Mouse (Mus musculus) hindbrain, embryonic 15.5 days (tissue): Measurements from ENCODE around the gene Tdpoz4. TPM values are rescaled to one million over a fixed set of nuclear protein-coding genes. Genes with fewer than 3 reads are reported as not detected.
"Not testable (repeated sequence)": the region's sequence is repeated elsewhere in the genome, so short reads cannot be mapped to it uniquely, and the experiment has no call there.

Source experiments
- ATAC-seq: fragments of 200-750 bp; cut with Nextera tagmentation; 2 replicates; pipeline ENCODE4 v1.8.0; 2017; ENCODE audit warnings: low read depth, moderate number of reproducible peaks, moderate TSS enrichment; ENCODE audit not compliant: low FRiP score
- H3K27ac ChIP-seq: fragments of 300-500 bp; sonication (generic); replicated peaks from 2 replicates; pipeline ENCODE4 v1.5.1; 2015; ENCODE audit warnings: mild to moderate bottlenecking, inconsistent platforms
- H3K27me3 ChIP-seq: fragments of 300-500 bp; sonication (generic); 2 replicates; pipeline ENCODE4 v1.6.1; 2015; ENCODE audit warnings: control low read depth, inconsistent platforms
- H3K36me3 ChIP-seq: fragments of 300-500 bp; sonication (generic); 2 replicates; pipeline ENCODE4 v1.6.1; 2015; ENCODE audit warnings: control low read depth, inconsistent platforms
- H3K4me1 ChIP-seq: fragments of 300-500 bp; sonication (generic); replicated peaks from 2 replicates; pipeline ENCODE4 v1.6.1; 2015; ENCODE audit warnings: control low read depth, inconsistent platforms
- H3K4me2 ChIP-seq: fragments of 300-500 bp; sonication (generic); 2 replicates; pipeline ENCODE4 v1.6.1; 2015; ENCODE audit warnings: moderate library complexity, mild to moderate bottlenecking, inconsistent platforms
- H3K4me3 ChIP-seq: fragments of 300-500 bp; sonication (generic); 2 replicates; pipeline ENCODE4 v1.5.1; 2015; ENCODE audit warnings: mild to moderate bottlenecking, inconsistent platforms
- H3K9ac ChIP-seq: fragments of 300-500 bp; sonication (generic); 2 replicates; pipeline ENCODE4 v1.6.1; 2015; ENCODE audit warnings: inconsistent platforms
- H3K9me3 ChIP-seq: fragments of 300-500 bp; sonication (generic); 2 replicates; pipeline ENCODE4 v1.6.1; 2016; ENCODE audit warnings: control low read depth, inconsistent platforms
- WGBS: fragments of 180-500 bp; shearing (Covaris S2); methylation state at CpG from one replicate; pipeline ENCODE4 v1.1.7; 2015; 5-methylcytosine and 5-hydroxymethylcytosine counted together
- polyA plus RNA-seq: library from polyadenylated mRNA; unstranded; fragments of >200 nt; fragmentation: Nextera tagmentation; extraction: Ambion mirVana; gene quantifications from 2 replicates; pipeline ENCODE4 v1.2.1, GENCODE M21; 2015

Tdpoz4 gene
- polyA plus RNA-seq: not detected in 2 replicates

GRCm38 (mm10) chr3:93796098-93796497 lies at the start of gene Tdpoz4:
TSS of gene Tdpoz4 (plus strand) at chr3:93796398.
- not testable (repeated sequence) for H3K4me2 ChIP-seq, H3K9me3 ChIP-seq, H3K27me3 ChIP-seq, H3K9ac ChIP-seq, H3K36me3 ChIP-seq, ATAC-seq, H3K4me1 ChIP-seq, H3K27ac ChIP-seq, H3K4me3 ChIP-seq

- H3K4me2 ChIP-seq, H3K9ac ChIP-seq, H3K4me3 ChIP-seq, H3K4me1 ChIP-seq, H3K36me3 ChIP-seq, H3K27ac ChIP-seq, H3K27me3 ChIP-seq, H3K9me3 ChIP-seq, ATAC-seq: not testable (repeated sequence)
- 92% methylated on average over 18 of the region's 18 CpGs for WGBS
These were observed 42.2 kb upstream of the Tdpoz4 start for GRCm38 (mm10) chr3:93754022-93754421.

- not testable (repeated sequence) for H3K4me2 ChIP-seq, H3K4me3 ChIP-seq, ATAC-seq, H3K9ac ChIP-seq, H3K9me3 ChIP-seq, H3K36me3 ChIP-seq, H3K27me3 ChIP-seq, H3K4me1 ChIP-seq, H3K27ac ChIP-seq
- 90% methylated on average over 1 of the region's 1 CpGs for WGBS
These were observed 23.5 kb upstream of the Tdpoz4 start, which contains the start of gene Gm5773 for GRCm38 (mm10) chr3:93772700-93773099. TSS of gene Gm5773 (plus strand) at chr3:93773000.

DNA sequence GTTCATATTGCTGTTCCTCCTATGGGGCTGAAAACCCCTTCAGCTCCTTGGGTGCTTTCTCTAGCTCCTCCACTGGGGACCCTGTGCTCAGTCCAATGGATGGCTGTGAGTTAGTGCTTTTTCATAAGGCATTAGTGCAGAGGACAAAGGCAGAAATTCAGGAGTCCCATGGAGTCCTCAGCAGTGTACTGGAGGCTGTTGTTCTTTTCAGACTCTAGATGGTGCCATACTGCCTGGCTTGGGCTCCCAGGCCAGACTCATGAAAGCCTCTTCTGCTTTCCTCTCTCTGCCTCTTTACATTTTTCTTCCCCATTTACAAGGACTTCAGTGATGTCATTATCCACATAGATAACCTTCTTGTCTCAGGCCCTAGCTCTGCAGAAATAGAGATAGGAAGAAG lies 17.1 kb downstream of the Tdpoz4 start:
- not testable (repeated sequence) for H3K4me2 ChIP-seq, H3K27ac ChIP-seq, H3K36me3 ChIP-seq, H3K4me3 ChIP-seq, H3K9ac ChIP-seq, H3K4me1 ChIP-seq, H3K27me3 ChIP-seq, H3K9me3 ChIP-seq
- 0 out of 2 replicates have a peak, but pooled peaks have one; percentile 45 for ATAC-seq

DNA sequence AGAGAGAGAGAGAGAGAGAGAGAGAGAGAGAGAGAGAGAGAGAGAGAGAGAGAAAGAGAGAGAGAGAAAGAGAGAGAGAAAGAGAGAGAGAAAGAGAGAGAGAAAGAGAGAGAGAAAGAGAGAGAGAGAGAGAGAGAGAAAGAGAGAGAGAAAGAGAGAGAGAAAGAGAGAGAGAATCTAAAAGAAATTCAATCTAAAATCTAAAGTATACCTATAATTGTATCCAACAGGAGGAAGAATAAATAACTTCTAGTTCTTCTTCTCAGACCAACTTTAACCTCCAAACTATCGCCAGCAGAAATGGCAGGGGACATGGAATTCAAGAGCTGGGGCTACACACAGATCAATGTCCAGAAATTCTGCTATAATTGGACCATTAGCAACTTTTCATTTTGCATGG lies 29.5 kb downstream of the Tdpoz4 start, which contains the start of gene Tdpoz3:
Gene Tdpoz3, plus strand, starts transcription at position 301 of the 400 bp plus-strand sequence.
- H3K4me1 ChIP-seq, H3K4me3 ChIP-seq, H3K4me2 ChIP-seq, H3K27me3 ChIP-seq, H3K36me3 ChIP-seq, ATAC-seq, H3K9me3 ChIP-seq, H3K27ac ChIP-seq, H3K9ac ChIP-seq: not testable (repeated sequence)
- WGBS: 93% methylated on average over 1 of the region's 1 CpGs

Other genes with a start within 250 kb of the Tdpoz4 start
- gene S100a10, start 241.3 kb upstream of the Tdpoz4 start, polyA plus RNA-seq: 168 and 205 TPM in 2 replicates
- gene Tdpoz2, start 143.7 kb upstream of the Tdpoz4 start, polyA plus RNA-seq: not detected in 2 replicates
- gene Tdpoz1, start 120.1 kb upstream of the Tdpoz4 start, polyA plus RNA-seq: not detected in 2 replicates
- gene Gm37596, start 103.3 kb upstream of the Tdpoz4 start, polyA plus RNA-seq: not detected in 2 replicates
- gene Gm5773, start 23.4 kb upstream of the Tdpoz4 start, polyA plus RNA-seq: not detected in 2 replicates
- gene Tdpoz3, start 29.6 kb downstream of the Tdpoz4 start, polyA plus RNA-seq: not detected in 2 replicates
- not detected in 2 replicates for gene Gm9117, start 147.1 kb downstream of the Tdpoz4 start, polyA plus RNA-seq
- gene Tdpoz5, start 164.9 kb downstream of the Tdpoz4 start, polyA plus RNA-seq: not detected in 2 replicates